Mouse (Mus musculus) embryo, embryonic 10.5 days (tissue): ENCODE data around the gene 4930444G20Rik.
"Not testable (repeated sequence)": the region's sequence is repeated elsewhere in the genome, so short reads cannot be mapped to it uniquely, and the experiment has no call there.

Experiments
- DNase-seq: peaks from one replicate; pipeline ENCODE4 v3.0.0-alpha.2; 2015; ENCODE audit warnings: low spot score

4930444G20Rik gene

DNA sequence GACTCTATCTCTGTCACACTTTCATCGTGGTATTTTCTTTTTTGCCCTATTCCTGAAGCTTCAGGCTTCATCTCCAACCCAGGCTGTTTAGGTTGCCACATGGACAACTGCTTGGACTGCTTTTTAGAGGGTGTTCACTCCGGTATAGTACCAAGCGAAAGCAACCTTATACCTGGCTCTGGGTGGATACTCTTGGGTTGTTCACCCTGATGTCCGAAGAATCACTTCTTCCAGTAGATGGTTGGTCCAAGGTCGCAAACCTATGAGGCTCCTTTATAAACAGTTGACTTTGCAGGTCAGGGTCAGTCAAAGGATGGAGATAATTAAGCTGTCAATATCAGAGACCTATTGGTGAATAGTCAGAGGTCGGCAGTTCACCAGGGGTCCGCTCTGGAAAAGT, at the start of gene 4930444G20Rik:
Gene 4930444G20Rik, minus strand, starts transcription at position 101 of the 400 bp plus-strand sequence.
- not testable (repeated sequence) for DNase-seq

DNA sequence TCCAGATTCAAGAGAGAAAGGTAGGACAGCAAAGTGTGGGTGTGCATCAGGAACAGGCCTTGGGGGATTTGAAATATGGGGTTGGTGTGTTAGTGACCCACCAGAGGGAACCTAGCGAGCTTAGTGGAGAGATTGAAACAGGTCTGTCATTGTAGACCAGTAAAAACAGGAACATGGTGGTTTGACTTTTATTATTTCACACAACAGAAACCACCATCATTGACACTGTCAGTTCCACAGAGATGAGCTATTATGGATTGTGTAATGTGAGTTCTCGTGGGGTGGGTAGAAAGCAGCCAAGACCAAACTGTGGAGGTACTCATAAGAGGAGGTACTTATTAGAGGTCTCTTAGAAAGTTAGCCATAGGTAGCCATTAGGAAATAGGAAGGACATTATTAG, 6.7 kb upstream of the 4930444G20Rik start:
- DNase-seq: no peak

DNA sequence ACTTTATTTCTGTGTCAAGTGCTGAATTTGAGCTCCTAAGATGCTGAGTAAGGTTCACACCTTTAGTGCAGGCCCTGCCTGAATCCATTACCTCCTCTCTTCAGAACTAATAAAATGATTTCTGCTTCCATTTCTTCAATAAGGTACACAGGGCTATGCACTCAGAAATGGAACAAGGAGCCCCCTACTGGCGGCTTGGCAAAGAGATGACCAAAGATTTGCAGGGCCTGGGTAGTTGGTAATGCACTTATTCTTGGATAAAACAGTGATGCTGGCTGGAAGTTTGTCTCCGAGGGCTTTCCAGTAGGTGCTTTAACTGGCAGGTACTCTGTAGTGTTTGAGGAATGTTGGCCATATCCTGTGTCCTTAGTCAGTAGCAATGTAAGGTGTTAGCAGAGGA, 4.9 kb upstream of the 4930444G20Rik start:
- peak; percentile 4 for DNase-seq

GRCm38 (mm10) chr10:22070576-22070975, 2.7 kb upstream of the 4930444G20Rik start:
- no peak for DNase-seq

DNA sequence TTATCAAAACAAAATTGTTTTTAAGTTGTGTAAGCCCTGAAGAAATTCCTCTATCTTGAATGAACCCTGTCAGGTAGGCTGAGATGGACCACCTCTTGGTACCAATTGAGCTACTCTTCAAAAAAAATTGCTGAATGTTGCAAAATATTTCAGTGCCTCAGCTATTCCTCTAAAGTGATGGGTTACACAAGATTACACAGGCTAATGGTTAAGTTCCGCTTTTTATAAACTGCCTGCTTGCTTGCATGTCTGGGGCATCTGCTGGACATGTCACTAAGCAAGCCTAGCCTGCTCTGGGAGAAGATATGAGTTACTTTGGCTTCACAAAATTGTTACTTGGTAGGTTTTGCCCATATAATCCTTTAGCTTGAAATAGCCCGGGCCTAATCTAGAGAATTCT, 2.3 kb upstream of the 4930444G20Rik start:
- no peak for DNase-seq

DNA sequence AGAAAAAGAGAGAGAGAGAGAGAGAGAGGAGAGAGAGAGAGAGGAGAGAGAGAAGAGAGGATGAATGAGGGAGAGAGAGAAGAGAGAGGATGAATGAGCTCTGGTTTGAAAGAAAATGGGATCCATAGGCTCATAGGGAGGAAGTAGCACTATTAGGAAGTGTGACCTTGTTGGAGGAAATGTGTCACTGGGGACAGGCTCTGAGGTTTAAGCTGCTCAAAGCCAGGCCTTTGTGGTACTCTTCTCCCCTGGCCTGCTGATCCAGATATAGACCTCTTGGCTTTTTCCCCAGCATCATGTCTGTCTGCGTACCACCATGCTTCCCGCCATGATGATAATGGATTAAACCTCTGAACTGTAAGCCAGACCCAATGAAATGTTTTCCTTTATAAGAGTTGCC, 8.5 kb downstream of the 4930444G20Rik start:
- DNase-seq: no peak

DNA sequence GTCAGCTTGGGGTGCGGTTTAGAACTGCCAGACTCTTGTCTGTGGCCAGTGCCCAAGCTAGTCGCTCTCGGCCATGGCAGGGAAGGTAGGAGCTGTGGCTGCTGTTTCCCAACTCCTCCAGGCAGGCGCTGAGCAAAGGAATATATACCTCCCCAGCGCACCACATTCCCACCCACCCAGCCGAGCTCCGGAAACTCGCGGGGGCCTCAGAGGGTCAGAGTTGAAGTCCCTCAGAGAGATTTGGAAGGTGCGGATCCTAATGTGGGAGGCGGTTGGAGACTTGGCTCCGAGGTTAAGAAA, 8.9 kb downstream of the 4930444G20Rik start:
- DNase-seq: no peak

- peak; percentile 97 for DNase-seq
These were observed 9.5 kb downstream of the 4930444G20Rik start for GRCm38 (mm10) chr10:22058218-22059025.

DNA sequence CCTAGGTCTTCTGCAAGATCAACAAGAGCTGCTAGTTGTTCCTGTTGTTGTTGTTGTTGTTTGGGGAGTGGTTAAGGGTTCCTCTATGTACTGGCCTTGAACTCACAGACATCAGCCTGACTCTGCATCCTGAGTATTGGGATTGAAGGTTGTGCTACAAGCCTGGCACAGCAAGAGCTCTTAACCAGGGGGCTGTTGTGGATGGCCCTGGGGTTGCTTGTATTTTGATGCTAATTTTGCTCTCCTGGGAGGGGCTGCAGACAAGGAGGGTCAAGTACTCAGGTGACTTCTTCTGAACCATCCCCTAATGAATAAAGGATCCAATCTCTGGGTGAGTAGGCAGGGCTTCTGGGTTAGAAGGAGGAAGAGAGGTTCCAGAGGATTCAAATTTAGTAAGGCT, 12.6 kb downstream of the 4930444G20Rik start:
- no peak for DNase-seq

DNA sequence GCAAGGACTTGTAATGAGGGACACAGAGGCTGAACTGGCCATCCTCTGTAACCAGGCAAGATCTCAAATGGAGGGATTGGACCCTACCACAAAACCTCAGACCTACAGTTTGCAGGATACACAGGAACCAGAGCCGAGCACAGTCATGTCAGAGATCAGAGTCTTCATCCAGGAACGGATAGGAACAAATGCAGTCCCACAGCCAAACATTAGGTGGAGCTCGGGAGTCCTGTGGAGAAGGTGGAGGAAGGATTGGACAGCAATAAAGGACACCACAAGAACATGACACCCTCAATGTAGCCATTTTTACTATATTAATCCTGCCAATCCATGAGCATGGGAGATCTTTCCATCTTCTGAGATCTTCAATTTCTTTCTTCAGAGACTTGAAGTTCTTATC, 31.6 kb downstream of the 4930444G20Rik start:
- DNase-seq: peak; percentile 73

DNA sequence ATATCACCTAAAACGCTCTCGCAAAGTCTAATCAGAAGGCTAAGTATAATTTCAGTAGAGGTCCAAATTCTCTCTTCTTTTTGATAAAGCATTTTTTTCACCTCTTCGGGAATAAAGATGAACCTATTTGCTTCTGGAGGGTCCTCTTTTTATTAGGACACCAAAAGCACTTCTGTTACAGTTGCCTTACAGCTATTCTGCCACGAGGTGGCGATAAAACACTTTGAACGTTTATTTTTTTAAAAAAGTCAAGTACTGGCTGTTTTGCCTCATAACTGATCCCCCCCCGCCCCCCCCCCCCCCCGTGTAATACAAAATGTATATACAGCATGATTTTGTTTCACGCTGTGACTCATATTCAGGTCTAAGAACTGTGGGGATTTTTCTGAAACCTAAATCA, 33.6 kb downstream of the 4930444G20Rik start:
- DNase-seq: peak; percentile 72

- no peak for DNase-seq
These were observed 49.3 kb downstream of the 4930444G20Rik start for GRCm38 (mm10) chr10:22018618-22019017.

DNA sequence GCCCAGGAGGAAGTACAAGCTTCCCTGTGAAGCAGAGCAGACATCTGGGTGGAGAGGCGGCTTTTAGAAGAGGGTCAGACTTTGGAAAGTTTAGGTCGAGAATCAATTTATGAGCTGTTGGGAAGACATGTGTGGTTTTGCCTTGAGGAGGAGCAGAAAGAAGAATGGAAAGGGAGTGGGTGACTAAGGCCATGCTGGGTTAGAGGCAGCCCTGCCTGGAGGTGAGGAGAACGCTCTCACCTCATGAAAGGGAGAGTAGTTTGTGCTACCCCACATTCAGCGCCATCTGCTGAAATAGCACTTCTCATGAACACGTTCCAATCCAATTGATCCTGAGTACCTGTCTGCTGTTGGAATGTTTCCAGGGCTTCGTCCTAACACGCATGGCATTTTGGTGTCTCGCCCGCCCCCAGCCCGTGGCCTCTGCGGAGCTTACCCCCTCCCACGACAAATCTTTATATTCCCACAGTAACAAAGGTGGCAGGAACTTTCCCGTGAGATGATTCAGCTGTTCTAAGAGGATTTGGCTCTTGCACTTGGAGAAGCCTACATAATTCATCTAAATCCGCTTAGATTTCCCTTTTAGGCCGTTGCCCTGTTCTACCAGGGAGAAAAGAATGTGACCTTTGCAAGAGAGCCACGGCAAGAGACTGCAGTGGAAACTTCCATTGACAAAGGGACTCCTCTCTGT, 50.3 kb downstream of the 4930444G20Rik start:
- DNase-seq: peak; percentile 34
